Mouse (Mus musculus): ENCODE data around the gene Ifitm5. TPM values are rescaled to one million over a fixed set of nuclear protein-coding genes. Genes with fewer than 3 reads are reported as not detected.
"Not testable (repeated sequence)": the region's sequence is repeated elsewhere in the genome, so short reads cannot be mapped to it uniquely, and the experiment has no call there.

Ifitm5 gene
- total and polyA plus RNA-seq, 2 experiments from 2014 or later: 0.63 TPM; not detected in 1

- WGBS: 25% methylated on average over 3 of the region's 3 CpGs
- H3K36me3 ChIP-seq (ENCODE audit: insufficient read depth, low read length): no peaks in the 10 kb centered on the region
- H3K4me3 ChIP-seq (ENCODE audit: low read depth, low read length): no peak overlapping the region
- DNase-seq (ENCODE audit: low spot score) (no peak), ATAC-seq (ENCODE audit: low FRiP score) (no peak)
- H3K4me1 ChIP-seq (ENCODE audit: insufficient read depth, low read length): no peaks in the 10 kb centered on the region
- H3K4me2 ChIP-seq (ENCODE audit: low read depth, low read length, poor library complexity, severe bottlenecking): no peak overlapping the region
- no peak overlapping the region for H3K9ac ChIP-seq (replicated peaks; ENCODE audit: low read length, poor library complexity, severe bottlenecking)
- H3K27ac ChIP-seq (ENCODE audit: low read depth, low read length): no peak overlapping the region
- no peaks in the 10 kb centered on the region for H3K9me3 ChIP-seq (ENCODE audit: low read length)
- no peak for TF ChIP-seq CTCF (IDR thresholded peaks at IDR 0.05)
- no peaks in the 10 kb centered on the region for H3K27me3 ChIP-seq (ENCODE audit: insufficient read depth, low read length)
Measured at GRCm38 (mm10) chr7:140975465-140975864, 25.4 kb upstream of the Ifitm5 start.

- WGBS: 10% methylated on average over 9 of the region's 9 CpGs
- Histone ChIP-seq H3K36me3 (ENCODE audit: insufficient read depth, low read length) (no peaks in the 10 kb centered on the region), H3K27ac (ENCODE audit: low read depth, low read length) (no peak overlapping the region), H3K9me3 (ENCODE audit: low read length) (no peaks in the 10 kb centered on the region), H3K4me1 (ENCODE audit: insufficient read depth, low read length) (no peaks in the 10 kb centered on the region), H3K4me2 (ENCODE audit: low read depth, low read length, poor library complexity, severe bottlenecking) (no peak overlapping the region), H3K27me3 (ENCODE audit: insufficient read depth, low read length) (no peaks in the 10 kb centered on the region), H3K4me3 (ENCODE audit: low read depth, low read length) (no peak overlapping the region), H3K9ac (replicated peaks; ENCODE audit: low read length, poor library complexity, severe bottlenecking) (no peak overlapping the region)
- DNase-seq (ENCODE audit: low spot score): no peak
- ATAC-seq (ENCODE audit: low FRiP score): no peak
- no peak for TF ChIP-seq CTCF (IDR thresholded peaks at IDR 0.05)
Measured at GRCm38 (mm10) chr7:140974940-140975339, 24.8 kb upstream of the Ifitm5 start.

- Histone ChIP-seq H3K4me1 (ENCODE audit: insufficient read depth, low read length) (no peaks in the 10 kb centered on the region), H3K27ac (ENCODE audit: low read depth, low read length) (no peak overlapping the region), H3K4me3 (ENCODE audit: low read depth, low read length) (no peak overlapping the region), H3K9ac (replicated peaks; ENCODE audit: low read length, poor library complexity, severe bottlenecking) (no peak overlapping the region), H3K27me3 (ENCODE audit: insufficient read depth, low read length) (no peaks in the 10 kb centered on the region), H3K4me2 (ENCODE audit: low read depth, low read length, poor library complexity, severe bottlenecking) (no peak overlapping the region), H3K36me3 (ENCODE audit: insufficient read depth, low read length) (no peaks in the 10 kb centered on the region), H3K9me3 (ENCODE audit: low read length) (no peaks in the 10 kb centered on the region)
- 29% methylated on average over 14 of the region's 14 CpGs for WGBS
- TF ChIP-seq CTCF (IDR thresholded peaks at IDR 0.05): no peak
- DNase-seq (ENCODE audit: low spot score): no peak
- ATAC-seq (ENCODE audit: low FRiP score): no peak
Measured at GRCm38 (mm10) chr7:140973396-140974165, 23.5 kb upstream of the Ifitm5 start.

GRCm38 (mm10) chr7:140971479-140972171 lies 21.5 kb upstream of the Ifitm5 start:
- Histone ChIP-seq H3K27ac (ENCODE audit: low read depth, low read length) (no peak overlapping the region), H3K9ac (replicated peaks; ENCODE audit: low read length, poor library complexity, severe bottlenecking) (no peak overlapping the region), H3K9me3 (ENCODE audit: low read length) (no peaks in the 10 kb centered on the region), H3K36me3 (ENCODE audit: insufficient read depth, low read length) (no peaks in the 10 kb centered on the region), H3K4me3 (ENCODE audit: low read depth, low read length) (no peak overlapping the region), H3K27me3 (ENCODE audit: insufficient read depth, low read length) (no peaks in the 10 kb centered on the region), H3K4me1 (ENCODE audit: insufficient read depth, low read length) (no peaks in the 10 kb centered on the region), H3K4me2 (ENCODE audit: low read depth, low read length, poor library complexity, severe bottlenecking) (no peak overlapping the region)
- no peak for ATAC-seq (ENCODE audit: low FRiP score)
- no peak for DNase-seq (ENCODE audit: low spot score)
- no peak for TF ChIP-seq CTCF (IDR thresholded peaks at IDR 0.05)
- WGBS: 80% methylated on average over 8 of the region's 8 CpGs

GRCm38 (mm10) chr7:140970931-140971330 lies 20.8 kb upstream of the Ifitm5 start:
- DNase-seq (ENCODE audit: low spot score): no peak

GRCm38 (mm10) chr7:140968710-140969109 lies 18.6 kb upstream of the Ifitm5 start:
- ATAC-seq (ENCODE audit: low FRiP score); H3K4me2 ChIP-seq (ENCODE audit: low read depth, low read length, poor library complexity, severe bottlenecking); H3K4me3 ChIP-seq (ENCODE audit: low read depth, low read length); H3K36me3 ChIP-seq (ENCODE audit: insufficient read depth, low read length); H3K9me3 ChIP-seq (ENCODE audit: low read length); H3K9ac ChIP-seq (replicated peaks; ENCODE audit: low read length, poor library complexity, severe bottlenecking); H3K27me3 ChIP-seq (ENCODE audit: insufficient read depth, low read length); H3K4me1 ChIP-seq (ENCODE audit: insufficient read depth, low read length); H3K27ac ChIP-seq (ENCODE audit: low read depth, low read length); DNase-seq (ENCODE audit: low spot score): not testable (repeated sequence)
- 19% methylated on average over 3 of the region's 3 CpGs for WGBS

More at GRCm38 (mm10) chr7:140970931-140971330, 20.8 kb upstream of the Ifitm5 start:
- no peak overlapping the region for H3K4me2 ChIP-seq (ENCODE audit: low read depth, low read length, poor library complexity, severe bottlenecking)
- H3K9ac ChIP-seq (replicated peaks; ENCODE audit: low read length, poor library complexity, severe bottlenecking): no peak overlapping the region
- ATAC-seq (ENCODE audit: low FRiP score): no peak
- H3K4me1 ChIP-seq (ENCODE audit: insufficient read depth, low read length): no peaks in the 10 kb centered on the region
- no peaks in the 10 kb centered on the region for H3K9me3 ChIP-seq (ENCODE audit: low read length)
- no peaks in the 10 kb centered on the region for H3K27me3 ChIP-seq (ENCODE audit: insufficient read depth, low read length)
- no peak overlapping the region for H3K4me3 ChIP-seq (ENCODE audit: low read depth, low read length)
- no peaks in the 10 kb centered on the region for H3K36me3 ChIP-seq (ENCODE audit: insufficient read depth, low read length)
- TF ChIP-seq CTCF (IDR thresholded peaks at IDR 0.05): no peak
- H3K27ac ChIP-seq (ENCODE audit: low read depth, low read length): no peak overlapping the region
- 47% methylated on average over 7 of the region's 7 CpGs for WGBS
